Mouse (Mus musculus) hindbrain, postnatal 0 days (tissue): ENCODE data around the gene Grap2. TPM values are rescaled to one million over a fixed set of nuclear protein-coding genes. Genes with fewer than 3 reads are reported as not detected.
A peak's percentile ranks its signal among the peaks of the same experiment; 100 is the strongest.

Experiments used
- ATAC-seq: fragments of 200-750 bp; cut with Nextera tagmentation; 2 replicates; pipeline ENCODE4 v1.8.0; 2017; ENCODE audit warnings: mild to moderate bottlenecking, moderate TSS enrichment, moderate library complexity
- DNase-seq: peaks from one replicate; pipeline ENCODE4 v3.0.0-alpha.2; 2015; ENCODE audit warnings: low spot score
- H3K27ac ChIP-seq: fragments of 300-500 bp; sonication (generic); 2 replicates; pipeline ENCODE4 v1.5.1; 2014; ENCODE audit warnings: mild to moderate bottlenecking
- H3K27me3 ChIP-seq: fragments of 300-500 bp; sonication (generic); 2 replicates; pipeline ENCODE4 v1.6.1; 2014; ENCODE audit warnings: low read length, mixed read lengths; ENCODE audit not compliant: insufficient read depth
- H3K36me3 ChIP-seq: fragments of 300-500 bp; sonication (generic); 2 replicates; pipeline ENCODE4 v1.6.1; 2014; ENCODE audit warnings: low read length, mixed read lengths; ENCODE audit not compliant: insufficient read depth
- H3K4me1 ChIP-seq: fragments of 300-500 bp; sonication (generic); 2 replicates; pipeline ENCODE4 v1.6.1; 2014; ENCODE audit warnings: antibody characterized with exemption, low read length, mixed read lengths; ENCODE audit not compliant: insufficient read depth
- H3K4me2 ChIP-seq: fragments of 300-500 bp; sonication (generic); 2 replicates; pipeline ENCODE4 v1.6.1; 2014; ENCODE audit warnings: low read depth, mild to moderate bottlenecking, low read length, moderate library complexity, mixed read lengths
- H3K4me3 ChIP-seq: fragments of 300-500 bp; sonication (generic); 2 replicates; pipeline ENCODE4 v1.5.1; 2014; ENCODE audit warnings: low read length
- H3K9ac ChIP-seq: fragments of 300-500 bp; sonication (generic); replicated peaks from 2 replicates; pipeline ENCODE4 v1.6.1; 2014; ENCODE audit warnings: mild to moderate bottlenecking, low read length, moderate library complexity, mixed read lengths
- H3K9me3 ChIP-seq: fragments of 300-500 bp; sonication (generic); 2 replicates; pipeline ENCODE4 v1.6.1; 2016; ENCODE audit warnings: low read length, mixed read lengths
- CTCF ChIP-seq: IDR thresholded peaks from 2 replicates; pipeline ENCODE4 v1.5.1; 2016; ENCODE audit warnings: antibody characterized with exemption, control low read depth, low read depth
- WGBS: fragments of 180-500 bp; shearing (Covaris S2); extraction: QIAGEN DNeasy Blood & Tissue Kit; methylation state at CpG from one replicate; pipeline ENCODE4 v1.1.7; 2014; 5-methylcytosine and 5-hydroxymethylcytosine counted together
- polyA plus RNA-seq: library from polyadenylated mRNA; unstranded; fragments of >200 nt; fragmentation: Nextera tagmentation; extraction: Ambion mirVana; gene quantifications from 2 replicates; pipeline ENCODE4 v1.2.1, GENCODE M21; 2015
- total RNA-seq: library from RNA; depleted of rRNA; stranded (reverse); fragments of >200 nt; gene quantifications from 2 replicates; pipeline ENCODE4 v1.2.3, GENCODE M21; 2014

Gene Grap2
- total and polyA plus RNA-seq, 2 experiments from 2014 or later = 0.05 to 0.11 TPM

DNA sequence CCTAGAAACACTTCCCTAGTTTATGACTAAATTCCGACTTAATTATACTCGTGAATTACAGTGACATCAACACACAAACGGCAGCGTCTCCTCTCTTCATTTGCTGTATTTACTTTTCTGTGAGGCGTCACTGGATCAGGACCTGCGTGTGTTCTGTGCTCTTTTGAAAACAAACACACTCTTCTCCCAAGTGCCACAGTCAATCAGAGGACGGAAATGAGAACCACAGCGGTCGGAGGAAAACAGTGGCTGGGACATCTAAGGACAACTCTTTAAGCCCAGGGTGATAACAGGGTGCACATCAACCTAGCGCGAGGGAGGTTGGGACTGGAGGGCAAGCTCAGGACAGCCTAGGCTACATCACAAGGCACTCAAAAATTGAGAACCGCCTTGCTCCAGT lies 12.9 kb upstream of the Grap2 start:
- WGBS = 70% methylated on average over 12 of the region's 12 CpGs
- no peaks in the 10 kb centered on the region for H3K4me1 ChIP-seq
- H3K4me2 ChIP-seq = no peak overlapping the region
- TF ChIP-seq CTCF = no peak
- ATAC-seq (no peak), DNase-seq (no peak)
- H3K4me3 ChIP-seq = no peak overlapping the region
- no peak overlapping the region for H3K27ac ChIP-seq
- H3K27me3 ChIP-seq = no peaks in the 10 kb centered on the region
- H3K36me3 ChIP-seq = no peaks in the 10 kb centered on the region
- H3K9ac ChIP-seq = no peak overlapping the region
- H3K9me3 ChIP-seq = no peaks in the 10 kb centered on the region

GRCm38 (mm10) chr15:80559978-80560377 lies 12.4 kb upstream of the Grap2 start:
- no peaks in the 10 kb centered on the region for H3K27me3 ChIP-seq
- 58% methylated on average over 14 of the region's 14 CpGs for WGBS
- no peak overlapping the region for H3K9ac ChIP-seq
- H3K36me3 ChIP-seq = no peaks in the 10 kb centered on the region
- H3K27ac ChIP-seq = no peak overlapping the region
- ATAC-seq (no peak), DNase-seq (no peak)
- H3K9me3 ChIP-seq = no peaks in the 10 kb centered on the region
- no peak for TF ChIP-seq CTCF
- no peak overlapping the region for H3K4me3 ChIP-seq
- H3K4me1 ChIP-seq = no peaks in the 10 kb centered on the region
- no peak overlapping the region for H3K4me2 ChIP-seq

DNA sequence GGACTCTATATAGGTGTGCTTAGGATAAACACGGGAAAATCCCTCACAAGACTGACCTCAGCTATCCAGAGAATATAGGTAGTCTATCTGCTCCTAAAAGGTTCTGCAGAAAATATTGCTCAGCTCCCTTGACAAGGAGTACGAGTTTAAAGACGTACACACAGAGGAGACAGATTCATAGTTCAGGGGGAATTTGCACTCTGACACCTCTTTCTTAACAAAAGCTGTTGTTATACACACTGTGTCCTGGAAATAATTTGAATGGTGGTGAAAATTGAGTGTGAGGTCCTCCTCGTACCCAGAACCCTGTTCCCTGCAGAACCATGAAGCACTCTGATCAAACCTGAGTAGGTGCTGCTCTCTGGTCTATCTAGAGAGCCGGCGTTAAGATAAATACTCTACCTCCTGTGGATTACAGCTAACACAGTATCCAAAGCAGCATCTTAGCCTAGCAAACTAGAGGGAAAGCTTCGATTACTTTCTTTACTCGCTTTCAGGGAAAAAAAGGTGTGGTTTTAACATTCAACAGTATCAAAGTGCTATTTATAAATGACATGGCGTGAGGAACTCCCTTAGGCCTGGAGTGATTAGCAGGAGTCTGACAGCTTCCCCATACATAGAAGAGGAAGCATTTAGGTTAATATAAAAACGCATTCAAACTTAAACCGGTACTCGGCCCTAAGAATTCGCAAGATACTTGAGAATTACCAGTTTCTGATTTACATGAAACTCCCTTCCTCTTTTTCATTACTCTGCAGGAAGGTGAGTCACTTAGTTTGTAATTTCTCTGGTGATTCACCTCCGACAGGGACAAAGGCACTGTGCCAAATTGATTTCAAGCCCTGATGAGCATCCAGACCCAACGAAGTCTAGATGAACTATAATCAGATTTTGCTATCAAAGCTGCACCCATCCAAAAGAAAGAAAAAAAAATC lies 11.5 kb upstream of the Grap2 start:
- whole genome bisulfite sequencing = 52% methylated on average over 15 of the region's 15 CpGs
- Histone ChIP-seq H3K27ac (no peak overlapping the region), H3K9ac (no peak overlapping the region; the same call in 1 of the 2 replicates), H3K4me2 (no peak overlapping the region), H3K4me3 (no peak overlapping the region), H3K4me1 (no peaks in the 10 kb centered on the region), H3K36me3 (no peaks in the 10 kb centered on the region), H3K9me3 (no peaks in the 10 kb centered on the region), H3K27me3 (no peaks in the 10 kb centered on the region)
- peak; percentile 45 for DNase-seq
- no peak for TF ChIP-seq CTCF
- ATAC-seq = no peak

DNA sequence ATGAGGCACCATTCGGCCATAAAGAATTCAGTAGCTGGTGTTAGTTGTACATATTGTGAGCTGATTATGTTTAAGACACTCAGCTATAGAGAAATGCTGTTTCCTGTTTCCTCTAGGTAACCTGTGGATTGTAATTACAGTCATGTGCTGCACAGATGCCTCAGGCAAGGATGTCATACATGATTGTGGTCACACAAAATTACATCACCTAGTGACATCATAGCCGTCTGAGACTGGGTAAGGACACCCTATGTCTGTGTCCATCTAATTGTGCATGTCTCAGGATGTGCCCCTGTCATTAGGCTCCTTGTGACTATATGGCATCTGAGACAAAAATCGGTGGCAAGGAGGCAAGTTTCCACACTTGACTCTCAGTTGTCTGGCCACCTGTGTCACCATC lies 9.9 kb upstream of the Grap2 start:
- no peak overlapping the region for H3K27ac ChIP-seq
- no peak overlapping the region for H3K9ac ChIP-seq
- DNase-seq (no peak), ATAC-seq (no peak)
- H3K9me3 ChIP-seq = no peaks in the 10 kb centered on the region
- H3K4me2 ChIP-seq = no peak overlapping the region
- no peaks in the 10 kb centered on the region for H3K27me3 ChIP-seq
- TF ChIP-seq CTCF = no peak
- H3K4me1 ChIP-seq = no peaks in the 10 kb centered on the region
- no peaks in the 10 kb centered on the region for H3K36me3 ChIP-seq
- WGBS = 81% methylated on average over 3 of the region's 3 CpGs
- H3K4me3 ChIP-seq = no peak overlapping the region

- peak; percentile 51 for TF ChIP-seq CTCF
- 94% methylated on average over 6 of the region's 6 CpGs for WGBS
- Histone ChIP-seq H3K9me3 (no peaks in the 10 kb centered on the region), H3K4me3 (no peak overlapping the region), H3K4me1 (no peaks in the 10 kb centered on the region), H3K36me3 (no peaks in the 10 kb centered on the region), H3K9ac (no peak overlapping the region), H3K27ac (no peak overlapping the region), H3K27me3 (no peaks in the 10 kb centered on the region), H3K4me2 (no peak overlapping the region)
- DNase-seq (no peak), ATAC-seq (no peak)
Observed at GRCm38 (mm10) chr15:80563634-80564208, 8.7 kb upstream of the Grap2 start.

GRCm38 (mm10) chr15:80565106-80565665 lies 7.2 kb upstream of the Grap2 start, which contains the start of gene Enthd1:
TSS of gene Enthd1 (minus strand) at chr15:80565156.
- WGBS = 72% methylated on average over 19 of the region's 19 CpGs
- H3K4me1 ChIP-seq = no peaks in the 10 kb centered on the region
- H3K36me3 ChIP-seq = no peaks in the 10 kb centered on the region
- no peak within 1 kb of the TSS for H3K4me3 ChIP-seq
- DNase-seq = no peak
- H3K9me3 ChIP-seq = no peaks in the 10 kb centered on the region
- H3K4me2 ChIP-seq = no peak within 1 kb of the TSS
- H3K27me3 ChIP-seq = no peaks in the 10 kb centered on the region
- no peak within 1 kb of the TSS for H3K27ac ChIP-seq
- no peak within 1 kb of the TSS for H3K9ac ChIP-seq
- ATAC-seq = no peak
- no peak for TF ChIP-seq CTCF
